Mouse (Mus musculus): ENCODE results near the gene Ddx5.

GRCm38 (mm10) chr11:106818341-106818740, 29.4 kb upstream of the Ddx5 start:
- TF ChIP-seq MAFK (IDR thresholded peaks at IDR 0.05; ENCODE audit: insufficient replicate concordance, low read length) (no peak), CHD1 (IDR thresholded peaks at IDR 0.05; ENCODE audit: low read depth, low read length) (no peak), POLR2A (IDR thresholded peaks at IDR 0.05; ENCODE audit: low read depth, low read length) (no peak), ZC3H11A (IDR thresholded peaks at IDR 0.05; ENCODE audit: low read depth, low read length) (no peak), UBTF (IDR thresholded peaks at IDR 0.05; ENCODE audit: low read depth, low read length) (no peak), HCFC1 (IDR thresholded peaks at IDR 0.05; ENCODE audit: low read depth, low read length) (no peak)
